Mouse (Mus musculus): ENCODE data around the gene Macrod1. TPM values are rescaled to one million over a fixed set of nuclear protein-coding genes. Genes with fewer than 3 reads are reported as not detected.

The Macrod1 gene
- polyA plus RNA-seq, 1 experiment from 2014 or later = 11.0 TPM

DNA sequence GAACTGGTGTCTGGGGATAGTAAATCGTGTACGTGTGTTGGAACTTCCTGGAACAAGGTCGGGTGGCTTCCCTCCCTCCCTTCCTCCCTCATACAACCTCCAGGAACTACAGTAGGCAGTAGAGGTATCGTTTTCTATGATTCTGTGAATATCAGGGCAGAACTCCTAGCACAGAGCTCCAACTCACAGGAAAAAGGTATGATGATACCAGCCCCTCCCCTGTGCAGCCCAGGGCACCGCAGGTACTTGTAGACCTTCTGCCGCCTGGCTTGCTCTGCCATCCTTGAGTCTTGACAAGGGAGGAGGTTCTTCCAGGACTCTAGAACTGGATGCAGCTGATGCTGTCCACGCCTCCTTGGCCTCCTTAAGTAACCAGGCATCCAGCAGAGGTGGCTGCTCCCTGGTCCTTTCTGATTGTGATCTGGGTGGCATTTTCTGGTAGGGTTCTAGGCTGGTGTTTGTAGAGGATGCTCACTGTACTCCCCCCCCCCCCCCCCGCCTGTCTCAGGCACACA, 10.3 kb downstream of the Macrod1 start:
- no peaks in the 10 kb centered on the region for H3K36me3 ChIP-seq (ENCODE audit: insufficient read depth)
- peaks cover 24% of the 10 kb centered on the region for H3K4me1 ChIP-seq (ENCODE audit: insufficient read depth)
- H3K27me3 ChIP-seq (ENCODE audit: insufficient read depth, low read length) = peaks cover 12% of the 10 kb centered on the region
- no peak overlapping the region for H3K4me3 ChIP-seq (ENCODE audit: low read depth, low read length)
- WGBS = 34% methylated on average over 7 of the region's 8 CpGs
- no peak overlapping the region for H3K9ac ChIP-seq
- H3K4me2 ChIP-seq = peak overlapping the region; percentile 29; the same call in 1 of the 2 replicates
- H3K9me3 ChIP-seq (ENCODE audit: low read depth, low read length) = no peaks in the 10 kb centered on the region
- no peak overlapping the region for H3K27ac ChIP-seq (ENCODE audit: low read depth)
- ATAC-seq (ENCODE audit: insufficient read depth) (no peak), DNase-seq (no peak)
- no peak for TF ChIP-seq CTCF (IDR thresholded peaks at IDR 0.05; ENCODE audit: low read depth)

DNA sequence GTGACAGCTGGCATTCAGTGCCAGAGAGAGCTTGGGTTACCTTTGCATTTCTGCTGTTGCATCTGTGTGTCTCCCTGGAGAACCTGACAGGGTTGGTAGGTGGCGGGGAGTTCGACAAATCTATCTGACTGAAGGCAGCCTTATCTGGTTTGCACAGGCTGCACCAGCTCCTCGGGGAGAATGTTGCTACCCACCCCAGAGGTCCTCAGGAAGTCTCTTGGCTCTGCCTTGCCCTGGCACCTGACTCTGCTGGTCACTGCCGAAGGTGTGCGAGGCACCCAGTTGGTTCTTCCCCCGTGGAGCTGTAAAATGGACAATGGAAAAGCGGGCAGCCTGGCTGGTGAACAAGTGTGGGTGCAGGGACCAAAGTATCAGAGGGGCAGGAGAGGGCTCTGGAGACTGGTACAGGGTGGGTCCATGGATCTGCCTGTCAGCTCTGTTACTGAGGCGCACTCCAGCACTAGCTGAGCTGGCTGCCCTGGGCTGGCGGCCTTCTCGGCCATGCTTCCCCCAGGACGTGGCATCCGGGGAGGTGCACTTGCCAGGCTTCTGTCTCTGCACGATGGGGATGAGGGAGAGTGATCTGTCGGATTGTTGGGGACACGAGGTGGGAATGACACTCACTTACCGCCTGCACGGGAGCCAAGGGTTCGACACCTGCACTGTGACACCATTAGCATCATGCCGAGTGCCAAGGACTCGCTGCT, 10.9 kb downstream of the Macrod1 start:
- 38% methylated on average over 20 of the region's 20 CpGs for WGBS
- no peak for ATAC-seq (ENCODE audit: insufficient read depth)

DNA sequence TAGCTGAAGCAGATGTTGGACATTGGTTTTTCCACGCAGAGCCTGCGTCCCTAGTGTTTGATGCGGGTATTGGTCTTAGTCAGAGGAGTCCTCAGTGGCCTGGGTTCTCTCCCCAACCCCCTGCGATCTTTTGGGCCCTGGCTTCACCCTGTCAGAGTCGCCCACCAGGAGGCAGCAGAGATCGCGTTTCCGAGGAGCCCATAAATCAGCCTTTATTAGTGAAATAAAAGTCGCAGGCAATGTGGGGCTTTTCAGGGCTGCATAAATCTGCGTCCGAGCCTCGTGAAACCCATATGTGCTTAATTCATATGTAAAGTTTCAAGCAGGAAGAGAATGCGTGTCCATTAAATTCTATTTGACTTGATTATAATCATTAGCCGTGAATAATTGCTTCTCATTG, 11.5 kb downstream of the Macrod1 start:
- ATAC-seq (ENCODE audit: insufficient read depth) (0 out of 2 replicates have a peak, but pooled peaks have one; percentile 10), DNase-seq (peak; percentile 91)
- Histone ChIP-seq H3K9ac (no peak overlapping the region), H3K27me3 (ENCODE audit: insufficient read depth, low read length) (peaks cover 16% of the 10 kb centered on the region), H3K4me2 (no peak overlapping the region), H3K4me1 (ENCODE audit: insufficient read depth) (peaks cover 24% of the 10 kb centered on the region), H3K4me3 (ENCODE audit: low read depth, low read length) (no peak overlapping the region), H3K9me3 (ENCODE audit: low read depth, low read length) (no peaks in the 10 kb centered on the region), H3K27ac (ENCODE audit: low read depth) (no peak overlapping the region), H3K36me3 (ENCODE audit: insufficient read depth) (no peaks in the 10 kb centered on the region)
- 6% methylated on average over 14 of the region's 14 CpGs for WGBS
- TF ChIP-seq CTCF (IDR thresholded peaks at IDR 0.05; ENCODE audit: low read depth) = peak; percentile 92

More for the DNA sequence above, 10.9 kb downstream of the Macrod1 start:
- Histone ChIP-seq H3K4me3 (ENCODE audit: low read depth, low read length) (no peak overlapping the region), H3K36me3 (ENCODE audit: insufficient read depth) (no peaks in the 10 kb centered on the region), H3K27me3 (ENCODE audit: insufficient read depth, low read length) (peaks cover 16% of the 10 kb centered on the region), H3K4me1 (ENCODE audit: insufficient read depth) (peaks cover 24% of the 10 kb centered on the region), H3K9me3 (ENCODE audit: low read depth, low read length) (no peaks in the 10 kb centered on the region), H3K4me2 (no peak overlapping the region), H3K27ac (ENCODE audit: low read depth) (no peak overlapping the region), H3K9ac (no peak overlapping the region)
- DNase-seq = no peak
- no peak for TF ChIP-seq CTCF (IDR thresholded peaks at IDR 0.05; ENCODE audit: low read depth)

DNA sequence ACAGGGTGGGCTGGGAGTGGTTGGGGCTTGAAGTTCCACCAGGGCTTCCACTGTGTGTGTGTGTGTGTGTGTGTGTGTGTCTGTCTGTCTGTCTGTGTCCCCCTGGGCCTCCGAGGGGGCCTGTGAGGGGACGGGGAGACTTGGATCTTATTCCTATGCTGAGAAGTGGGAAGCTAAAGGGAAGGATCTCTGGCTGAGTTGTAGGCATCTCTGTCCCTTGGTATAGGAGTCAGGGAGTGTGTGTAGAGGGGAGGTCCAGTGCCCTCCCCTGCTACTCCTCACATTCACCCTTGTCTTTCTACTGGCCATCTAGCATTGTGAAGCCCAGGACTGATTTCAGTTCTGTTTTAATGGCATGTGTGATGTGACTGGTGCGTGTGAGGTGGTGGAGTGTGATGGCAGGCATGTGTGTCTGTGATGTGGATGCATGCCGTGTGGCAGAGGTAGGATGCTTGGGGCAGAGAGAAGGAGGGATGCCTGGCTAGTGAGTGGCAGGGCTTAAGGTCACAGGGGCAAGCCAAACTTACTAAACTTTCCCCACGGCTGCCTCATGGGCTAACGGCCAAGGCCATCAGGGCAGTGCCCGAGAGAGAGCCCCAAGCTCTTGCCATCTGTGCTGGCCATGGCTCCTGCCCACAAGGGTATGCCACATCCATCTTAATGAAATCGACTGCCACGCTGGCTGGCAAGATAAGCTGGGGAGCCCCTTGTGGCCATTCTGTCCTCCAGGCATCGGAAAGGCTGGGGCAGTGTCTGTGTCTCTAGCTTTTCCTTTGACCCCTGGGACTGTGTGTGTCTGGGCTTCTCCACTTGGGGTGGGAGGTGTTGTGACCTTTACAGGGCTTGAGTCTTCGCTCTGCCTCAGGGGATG, 12.3 kb downstream of the Macrod1 start:
- H3K9me3 ChIP-seq (ENCODE audit: low read depth, low read length) = no peaks in the 10 kb centered on the region
- no peak overlapping the region for H3K9ac ChIP-seq

DNA sequence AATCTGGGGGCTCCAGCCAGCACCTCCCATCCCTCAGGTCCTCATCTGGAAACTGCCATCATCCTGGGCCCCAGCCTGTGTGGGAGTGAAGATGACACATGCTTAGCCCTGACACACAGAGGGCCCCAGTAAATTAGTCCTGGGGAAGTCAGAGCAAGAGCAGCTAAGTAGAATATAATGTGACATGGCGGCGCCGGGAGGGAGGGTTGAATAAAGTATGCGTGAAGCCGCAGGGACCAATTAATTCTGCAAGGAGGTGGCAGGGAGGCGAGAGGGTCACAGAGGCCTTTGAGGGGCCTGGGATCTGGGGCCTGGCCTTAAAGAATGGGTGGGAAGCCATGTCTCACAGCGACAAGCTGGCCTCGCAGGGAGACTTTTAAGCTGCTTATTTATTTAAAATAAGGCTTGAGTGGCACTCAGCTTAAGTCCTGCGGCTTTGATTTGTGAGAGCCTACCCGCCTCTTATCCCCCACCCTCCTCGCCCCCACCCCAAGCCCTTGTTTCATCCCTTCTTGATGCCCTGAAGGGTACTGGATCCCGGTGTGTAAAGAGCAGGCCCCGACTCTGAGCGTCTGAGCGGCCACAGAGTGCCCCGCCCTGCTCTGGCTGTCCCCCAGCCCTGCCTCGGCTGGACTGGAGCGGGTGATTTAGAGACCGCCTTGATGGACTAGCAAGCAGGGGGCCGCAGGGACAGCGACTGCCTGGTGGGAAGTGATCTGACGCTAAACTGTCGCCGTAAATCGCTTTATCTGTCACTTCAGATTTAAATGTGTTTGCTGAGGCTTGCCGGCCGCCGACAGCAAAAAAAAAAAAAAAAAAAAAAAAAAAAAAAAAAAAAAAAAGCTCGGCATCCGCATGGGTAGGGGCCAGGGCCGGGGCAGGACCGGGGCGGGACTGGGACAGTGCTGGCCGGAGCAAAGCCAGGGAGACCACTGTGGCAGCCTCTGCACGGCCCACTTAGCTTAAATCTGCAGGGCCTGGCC, 13.5 kb downstream of the Macrod1 start:
- peaks cover 16% of the 10 kb centered on the region for H3K27me3 ChIP-seq (ENCODE audit: insufficient read depth, low read length)
- peak; percentile 82 for ATAC-seq (ENCODE audit: insufficient read depth)

More for the DNA sequence above, 12.3 kb downstream of the Macrod1 start:
- H3K27ac ChIP-seq (ENCODE audit: low read depth) = no peak overlapping the region
- H3K4me3 ChIP-seq (ENCODE audit: low read depth, low read length) = no peak overlapping the region
- 53% methylated on average over 11 of the region's 11 CpGs for WGBS
- H3K4me1 ChIP-seq (ENCODE audit: insufficient read depth) = peaks cover 24% of the 10 kb centered on the region
- peaks cover 16% of the 10 kb centered on the region for H3K27me3 ChIP-seq (ENCODE audit: insufficient read depth, low read length)
- peak; percentile 38 for TF ChIP-seq CTCF (IDR thresholded peaks at IDR 0.05; ENCODE audit: low read depth)
- H3K4me2 ChIP-seq = no peak overlapping the region
- no peaks in the 10 kb centered on the region for H3K36me3 ChIP-seq (ENCODE audit: insufficient read depth)
- DNase-seq (peak; percentile 23), ATAC-seq (ENCODE audit: insufficient read depth) (no peak)

DNA sequence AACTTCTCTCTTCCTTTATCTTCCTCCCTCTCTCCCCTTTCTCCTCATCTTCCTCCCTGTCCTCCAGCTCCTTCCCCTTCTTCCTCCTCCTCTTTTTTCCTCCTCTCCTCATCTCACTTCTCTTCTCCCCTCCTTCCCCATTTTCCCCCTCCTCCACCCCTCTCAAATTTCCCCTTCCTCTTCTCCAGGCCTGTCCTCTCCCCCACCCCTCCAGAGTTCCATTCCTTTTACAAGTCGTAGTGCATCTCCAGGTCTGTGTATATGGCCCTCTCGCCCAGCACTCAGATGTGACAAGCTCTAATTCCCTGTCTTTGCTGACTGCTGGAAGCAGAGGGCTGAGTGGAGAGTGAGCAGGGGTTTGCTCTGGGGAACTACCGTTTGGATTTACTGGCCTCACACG, 14.2 kb downstream of the Macrod1 start:
- H3K4me3 ChIP-seq (ENCODE audit: low read depth, low read length) = no peak overlapping the region
- peaks cover 16% of the 10 kb centered on the region for H3K27me3 ChIP-seq (ENCODE audit: insufficient read depth, low read length)
- no peak overlapping the region for H3K9ac ChIP-seq
- ATAC-seq (ENCODE audit: insufficient read depth) (peak; percentile 22; the same call in 1 of the 2 replicates), DNase-seq (peak; percentile 44)
- no peak for TF ChIP-seq CTCF (IDR thresholded peaks at IDR 0.05; ENCODE audit: low read depth)
- no peaks in the 10 kb centered on the region for H3K36me3 ChIP-seq (ENCODE audit: insufficient read depth)
- peaks cover 24% of the 10 kb centered on the region for H3K4me1 ChIP-seq (ENCODE audit: insufficient read depth)
- peak overlapping the region; percentile 51 for H3K4me2 ChIP-seq
- H3K9me3 ChIP-seq (ENCODE audit: low read depth, low read length) = no peaks in the 10 kb centered on the region
- peak overlapping the region; percentile 70; the same call in 1 of the 2 replicates for H3K27ac ChIP-seq (ENCODE audit: low read depth)
- WGBS = 7% methylated on average over 4 of the region's 4 CpGs

More for the DNA sequence above, 13.5 kb downstream of the Macrod1 start:
- Histone ChIP-seq H3K36me3 (ENCODE audit: insufficient read depth) (no peaks in the 10 kb centered on the region), H3K27ac (ENCODE audit: low read depth) (peak overlapping the region; percentile 70; the same call in 1 of the 2 replicates), H3K4me1 (ENCODE audit: insufficient read depth) (peaks cover 24% of the 10 kb centered on the region), H3K9ac (peak overlapping the region; percentile 36; the same call in 1 of the 2 replicates), H3K9me3 (ENCODE audit: low read depth, low read length) (no peaks in the 10 kb centered on the region), H3K4me2 (peak overlapping the region; percentile 51), H3K4me3 (ENCODE audit: low read depth, low read length) (no peak overlapping the region)
- DNase-seq = peak; percentile 89
- TF ChIP-seq CTCF (IDR thresholded peaks at IDR 0.05; ENCODE audit: low read depth) = no peak
- 5% methylated on average over 35 of the region's 35 CpGs for WGBS
